Mouse (Mus musculus) lung, adult 2 months (tissue): ENCODE results near the gene Prdx1.
A peak's percentile ranks its signal among the peaks of the same experiment; 100 is the strongest.

Experiments used
- CTCF ChIP-seq: fragments of 200-500 bp; IDR thresholded peaks from 2 replicates; pipeline ENCODE4 v1.5.1; 2011; ENCODE audit warnings: mild to moderate bottlenecking, low read length, control low read depth; ENCODE audit not compliant: insufficient read depth
- POLR2A ChIP-seq: fragments of 200-500 bp; IDR thresholded peaks from 2 replicates; pipeline ENCODE4 v1.6.1; 2011; ENCODE audit warnings: low read depth, mild to moderate bottlenecking, control low read depth, low read length, borderline replicate concordance; ENCODE audit errors: extremely low read depth

GRCm38 (mm10) chr4:116685402-116686061 lies at the start of gene Prdx1:
- peak; percentile 99 for TF ChIP-seq POLR2A
- peak; percentile 77 for TF ChIP-seq CTCF
